Mouse (Mus musculus) embryonic facial prominence, embryonic 11.5 days (tissue): Measurements from ENCODE around the gene Zfp296. TPM values are rescaled to one million over a fixed set of nuclear protein-coding genes. Genes with fewer than 3 reads are reported as not detected.

Source experiments
- ATAC-seq: fragments of 200-750 bp; cut with Nextera tagmentation; replicated peaks from 2 replicates; pipeline ENCODE4 v1.8.0; 2017; ENCODE audit warnings: low read depth; ENCODE audit not compliant: insufficient number of reproducible peaks, low FRiP score, low TSS enrichment
- DNase-seq: peaks from one replicate; pipeline ENCODE4 v3.0.0-alpha.2; 2015; ENCODE audit warnings: low spot score
- H3K27ac ChIP-seq: fragments of 300-500 bp; sonication (generic); replicated peaks from 2 replicates; pipeline ENCODE4 v1.5.1; 2014; ENCODE audit warnings: mild to moderate bottlenecking, low read depth, low read length, control low read depth
- H3K27me3 ChIP-seq: fragments of 300-500 bp; sonication (generic); 2 replicates; pipeline ENCODE4 v1.6.1; 2014; ENCODE audit warnings: mild to moderate bottlenecking, low read length, moderate library complexity, mixed read lengths; ENCODE audit not compliant: control insufficient read depth, insufficient read depth
- H3K36me3 ChIP-seq: fragments of 300-500 bp; sonication (generic); replicated peaks from 2 replicates; pipeline ENCODE4 v1.6.1; 2014; ENCODE audit warnings: low read depth, mild to moderate bottlenecking, low read length, moderate library complexity, mixed read lengths; ENCODE audit not compliant: control insufficient read depth, insufficient read depth
- H3K4me1 ChIP-seq: fragments of 300-500 bp; sonication (generic); 2 replicates; pipeline ENCODE4 v1.6.1; 2014; ENCODE audit warnings: low read length, mixed read lengths; ENCODE audit not compliant: control insufficient read depth, insufficient read depth
- H3K4me2 ChIP-seq: fragments of 300-500 bp; sonication (generic); 2 replicates; pipeline ENCODE4 v1.6.1; 2014; ENCODE audit warnings: low read depth, mild to moderate bottlenecking, control low read depth, low read length, moderate library complexity
- H3K4me3 ChIP-seq: fragments of 300-500 bp; sonication (generic); 2 replicates; pipeline ENCODE4 v1.5.1; 2014; ENCODE audit warnings: low read depth, low read length, control low read depth
- H3K9ac ChIP-seq: fragments of 300-500 bp; sonication (generic); replicated peaks from 2 replicates; pipeline ENCODE4 v1.6.1; 2014; ENCODE audit warnings: mild to moderate bottlenecking, control low read depth, low read length
- H3K9me3 ChIP-seq: fragments of 300-500 bp; sonication (generic); replicated peaks from 2 replicates; pipeline ENCODE4 v1.6.1; 2016; ENCODE audit warnings: mild to moderate bottlenecking, low read length, inconsistent platforms, mixed read lengths; ENCODE audit not compliant: control insufficient read depth
- WGBS: fragments of 180-500 bp; shearing (Covaris S2); extraction: QIAGEN DNeasy Blood & Tissue Kit; methylation state at CpG from one replicate; pipeline ENCODE4 v1.1.7; 2014; 5-methylcytosine and 5-hydroxymethylcytosine counted together
- polyA plus RNA-seq: library from polyadenylated mRNA; unstranded; fragments of >200 nt; fragmentation: Nextera tagmentation; extraction: Ambion mirVana; gene quantifications from 2 replicates; pipeline ENCODE4 v1.2.1, GENCODE M21; 2014

The Zfp296 gene
- polyA plus RNA-seq, 1 experiment from 2014 or later: 0.31 TPM

- Histone ChIP-seq H3K9me3 (no peaks in the 10 kb centered on the region), H3K27ac (no peak overlapping the region), H3K27me3 (no peaks in the 10 kb centered on the region), H3K4me1 (peaks cover 7% of the 10 kb centered on the region), H3K36me3 (peaks cover 8% of the 10 kb centered on the region), H3K9ac (no peak overlapping the region), H3K4me2 (no peak overlapping the region), H3K4me3 (no peak overlapping the region)
- ATAC-seq (no peak), DNase-seq (no peak)
- 83% methylated on average over 4 of the region's 4 CpGs for WGBS
Measured at GRCm38 (mm10) chr7:19564455-19564854, 12.6 kb upstream of the Zfp296 start.

GRCm38 (mm10) chr7:19565803-19566202 is 11.3 kb upstream of the Zfp296 start:
- ATAC-seq (no peak), DNase-seq (no peak)
- Histone ChIP-seq H3K27ac (no peak overlapping the region), H3K4me1 (no peaks in the 10 kb centered on the region; the same call in 1 of the 2 replicates), H3K4me3 (no peak overlapping the region), H3K9ac (no peak overlapping the region), H3K9me3 (no peaks in the 10 kb centered on the region), H3K4me2 (no peak overlapping the region), H3K36me3 (peaks cover 11% of the 10 kb centered on the region), H3K27me3 (no peaks in the 10 kb centered on the region)
- 92% methylated on average over 2 of the region's 2 CpGs for WGBS

- ATAC-seq (no peak), DNase-seq (no peak)
- Histone ChIP-seq H3K4me1 (peaks cover 3% of the 10 kb centered on the region), H3K36me3 (peaks cover 11% of the 10 kb centered on the region), H3K4me3 (no peak overlapping the region), H3K9ac (no peak overlapping the region), H3K4me2 (no peak overlapping the region), H3K27ac (no peak overlapping the region), H3K9me3 (no peaks in the 10 kb centered on the region), H3K27me3 (no peaks in the 10 kb centered on the region)
- WGBS: 90% methylated on average over 8 of the region's 8 CpGs
Measured at GRCm38 (mm10) chr7:19567426-19567825, 9.7 kb upstream of the Zfp296 start.

GRCm38 (mm10) chr7:19569647-19570046 is 7.4 kb upstream of the Zfp296 start:
- DNase-seq (no peak), ATAC-seq (no peak)
- Histone ChIP-seq H3K27me3 (no peaks in the 10 kb centered on the region), H3K27ac (no peak overlapping the region), H3K9ac (no peak overlapping the region), H3K9me3 (no peaks in the 10 kb centered on the region), H3K36me3 (peaks cover 11% of the 10 kb centered on the region), H3K4me2 (no peak overlapping the region), H3K4me1 (peaks cover 3% of the 10 kb centered on the region), H3K4me3 (no peak overlapping the region)
- WGBS: 71% methylated on average over 3 of the region's 3 CpGs

GRCm38 (mm10) chr7:19572926-19573775 is 3.9 kb upstream of the Zfp296 start:
- peak overlapping the region; percentile 90 for H3K9ac ChIP-seq
- H3K4me1 ChIP-seq: peaks cover 3% of the 10 kb centered on the region
- ATAC-seq (peak; percentile 84), DNase-seq (peak; percentile 84)
- WGBS: under 1% methylated on average over 53 of the region's 53 CpGs
- H3K36me3 ChIP-seq: peaks cover 3% of the 10 kb centered on the region
- peak overlapping the region; percentile 84 for H3K4me3 ChIP-seq
- peaks cover 17% of the 10 kb centered on the region for H3K27me3 ChIP-seq
- H3K27ac ChIP-seq: peak overlapping the region; percentile 65
- peak overlapping the region; percentile 84 for H3K4me2 ChIP-seq
- H3K9me3 ChIP-seq: no peaks in the 10 kb centered on the region

- ATAC-seq (no peak), DNase-seq (no peak)
- WGBS: 25% methylated on average over 16 of the region's 16 CpGs
- Histone ChIP-seq H3K4me2 (peak overlapping the region; percentile 84), H3K9ac (peak overlapping the region; percentile 90), H3K4me1 (peaks cover 3% of the 10 kb centered on the region), H3K9me3 (no peaks in the 10 kb centered on the region), H3K27ac (no peak overlapping the region), H3K4me3 (peak overlapping the region; percentile 84), H3K27me3 (peaks cover 20% of the 10 kb centered on the region), H3K36me3 (peaks cover 3% of the 10 kb centered on the region)
Measured at GRCm38 (mm10) chr7:19573776-19574140, 3.3 kb upstream of the Zfp296 start.

GRCm38 (mm10) chr7:19575559-19575958 is 1.5 kb upstream of the Zfp296 start:
- Histone ChIP-seq H3K9ac (no peak overlapping the region), H3K36me3 (no peaks in the 10 kb centered on the region), H3K27ac (no peak overlapping the region), H3K4me1 (peaks cover 3% of the 10 kb centered on the region), H3K27me3 (peaks cover 22% of the 10 kb centered on the region), H3K9me3 (no peaks in the 10 kb centered on the region), H3K4me3 (no peak overlapping the region), H3K4me2 (no peak overlapping the region)
- ATAC-seq (no peak), DNase-seq (no peak)
- WGBS: 55% methylated on average over 3 of the region's 3 CpGs

- Histone ChIP-seq H3K4me1 (no peaks in the 10 kb centered on the region; the same call in 1 of the 2 replicates), H3K4me2 (peak overlapping the region; percentile 57), H3K9ac (no peak overlapping the region), H3K27me3 (peaks cover 22% of the 10 kb centered on the region), H3K9me3 (no peaks in the 10 kb centered on the region), H3K4me3 (peak overlapping the region; percentile 32; the same call in 1 of the 2 replicates), H3K36me3 (no peaks in the 10 kb centered on the region; the same call in none of the 2 replicates), H3K27ac (no peak overlapping the region)
- DNase-seq (no peak), ATAC-seq (no peak)
- 20% methylated on average over 10 of the region's 10 CpGs for WGBS
Measured at GRCm38 (mm10) chr7:19577877-19578414, 859 bp downstream of the Zfp296 start.
